Mouse (Mus musculus) midbrain, embryonic 16.5 days (tissue): Measurements from ENCODE around the gene Evl. TPM values are rescaled to one million over a fixed set of nuclear protein-coding genes. Genes with fewer than 3 reads are reported as not detected.

Experiments
- ATAC-seq: fragments of 200-750 bp; cut with Nextera tagmentation; 2 replicates; pipeline ENCODE4 v1.8.0; 2017; ENCODE audit warnings: moderate TSS enrichment
- H3K27ac ChIP-seq: fragments of 300-500 bp; sonication (generic); 2 replicates; pipeline ENCODE4 v1.5.1; 2014; ENCODE audit warnings: mild to moderate bottlenecking, low read length, mixed read lengths
- H3K27me3 ChIP-seq: fragments of 300-500 bp; sonication (generic); 2 replicates; pipeline ENCODE4 v1.6.1; 2014; ENCODE audit warnings: low read depth, low read length, mixed read lengths; ENCODE audit not compliant: control insufficient read depth, insufficient read depth
- H3K36me3 ChIP-seq: fragments of 300-500 bp; sonication (generic); 2 replicates; pipeline ENCODE4 v1.6.1; 2014; ENCODE audit warnings: mild to moderate bottlenecking, low read length, moderate library complexity, mixed read lengths; ENCODE audit not compliant: control insufficient read depth, insufficient read depth
- H3K4me1 ChIP-seq: fragments of 300-500 bp; sonication (generic); 2 replicates; pipeline ENCODE4 v1.6.1; 2014; ENCODE audit warnings: mild to moderate bottlenecking, low read length, mixed read lengths; ENCODE audit not compliant: control insufficient read depth, insufficient read depth
- H3K4me2 ChIP-seq: fragments of 300-500 bp; sonication (generic); 2 replicates; pipeline ENCODE4 v1.6.1; 2014; ENCODE audit warnings: mild to moderate bottlenecking, low read length, mixed read lengths
- H3K4me3 ChIP-seq: fragments of 300-500 bp; sonication (generic); 2 replicates; pipeline ENCODE4 v1.5.1; 2014; ENCODE audit warnings: low read depth, mild to moderate bottlenecking, low read length, moderate library complexity, mixed read lengths
- H3K9ac ChIP-seq: fragments of 300-500 bp; sonication (generic); 2 replicates; pipeline ENCODE4 v1.6.1; 2014; ENCODE audit warnings: low read depth, low read length, mixed read lengths
- H3K9me3 ChIP-seq: fragments of 300-500 bp; sonication (generic); replicated peaks from 2 replicates; pipeline ENCODE4 v1.6.1; 2014; ENCODE audit warnings: mild to moderate bottlenecking, low read length, mixed read lengths; ENCODE audit not compliant: control insufficient read depth, poor library complexity, severe bottlenecking
- WGBS: fragments of 180-500 bp; shearing (Covaris S2); extraction: QIAGEN DNeasy Blood & Tissue Kit; methylation state at CpG from one replicate; pipeline ENCODE4 v1.1.7; 2014; 5-methylcytosine and 5-hydroxymethylcytosine counted together
- polyA plus RNA-seq: library from polyadenylated mRNA; unstranded; fragments of >200 nt; fragmentation: Nextera tagmentation; extraction: Ambion mirVana; gene quantifications from 2 replicates; pipeline ENCODE4 v1.2.1, GENCODE M21; 2015

Evl gene
- polyA plus RNA-seq, 1 experiment from 2014 or later: 268 TPM

- 10% methylated on average over 12 of the region's 12 CpGs for WGBS
- Histone ChIP-seq H3K4me2 (peak overlapping the region; percentile 54), H3K27me3 (no peaks in the 10 kb centered on the region), H3K27ac (peak overlapping the region; percentile 87), H3K4me3 (peak overlapping the region; percentile 43), H3K9me3 (no peaks in the 10 kb centered on the region), H3K36me3 (no peaks in the 10 kb centered on the region), H3K4me1 (peaks cover 49% of the 10 kb centered on the region), H3K9ac (peak overlapping the region; percentile 68)
- peak; percentile 89 for ATAC-seq
These were observed 51.2 kb downstream of the Evl start for GRCm38 (mm10) chr12:108605521-108606281.

- Histone ChIP-seq H3K4me3 (peak overlapping the region; percentile 43), H3K9me3 (no peaks in the 10 kb centered on the region), H3K27ac (peak overlapping the region; percentile 87), H3K4me1 (peaks cover 47% of the 10 kb centered on the region), H3K9ac (peak overlapping the region; percentile 68), H3K36me3 (no peaks in the 10 kb centered on the region), H3K4me2 (peak overlapping the region; percentile 54), H3K27me3 (no peaks in the 10 kb centered on the region)
- peak; percentile 12; the same call in 1 of the 2 replicates for ATAC-seq
- WGBS: 6% methylated on average over 7 of the region's 7 CpGs
These were observed 51.8 kb downstream of the Evl start for GRCm38 (mm10) chr12:108606321-108606720.

- WGBS: 85% methylated on average over 3 of the region's 3 CpGs
- no peaks in the 10 kb centered on the region for H3K36me3 ChIP-seq
- no peak for ATAC-seq
- peaks cover 42% of the 10 kb centered on the region for H3K4me1 ChIP-seq
- no peak overlapping the region for H3K4me2 ChIP-seq
- H3K9me3 ChIP-seq: no peaks in the 10 kb centered on the region
- H3K9ac ChIP-seq: no peak overlapping the region
- H3K27ac ChIP-seq: no peak overlapping the region
- no peak overlapping the region for H3K4me3 ChIP-seq
- H3K27me3 ChIP-seq: no peaks in the 10 kb centered on the region
These were observed 54.9 kb downstream of the Evl start for GRCm38 (mm10) chr12:108609446-108609845.

- no peaks in the 10 kb centered on the region for H3K36me3 ChIP-seq
- H3K9ac ChIP-seq: no peak overlapping the region
- ATAC-seq: no peak
- H3K9me3 ChIP-seq: no peaks in the 10 kb centered on the region
- no peak overlapping the region for H3K27ac ChIP-seq
- H3K4me1 ChIP-seq: peaks cover 34% of the 10 kb centered on the region
- H3K4me3 ChIP-seq: no peak overlapping the region
- no peaks in the 10 kb centered on the region for H3K27me3 ChIP-seq
- no peak overlapping the region for H3K4me2 ChIP-seq
- WGBS: 90% methylated on average over 4 of the region's 4 CpGs
These were observed 55.7 kb downstream of the Evl start for GRCm38 (mm10) chr12:108610255-108610654.

GRCm38 (mm10) chr12:108613081-108613480 lies 58.6 kb downstream of the Evl start:
- Histone ChIP-seq H3K36me3 (no peaks in the 10 kb centered on the region), H3K4me2 (no peak overlapping the region), H3K27me3 (no peaks in the 10 kb centered on the region), H3K4me3 (no peak overlapping the region), H3K9me3 (no peaks in the 10 kb centered on the region), H3K27ac (no peak overlapping the region), H3K9ac (no peak overlapping the region), H3K4me1 (peaks cover 14% of the 10 kb centered on the region)
- WGBS: 58% methylated on average over 3 of the region's 3 CpGs
- no peak for ATAC-seq

GRCm38 (mm10) chr12:108617511-108617910 lies 63.0 kb downstream of the Evl start:
- H3K36me3 ChIP-seq: no peaks in the 10 kb centered on the region
- no peak overlapping the region for H3K4me2 ChIP-seq
- no peak overlapping the region for H3K27ac ChIP-seq
- H3K4me1 ChIP-seq: no peaks in the 10 kb centered on the region; the same call in 1 of the 2 replicates
- no peak overlapping the region for H3K9ac ChIP-seq
- ATAC-seq: 0 out of 2 replicates have a peak, but pooled peaks have one; percentile 6
- H3K27me3 ChIP-seq: no peaks in the 10 kb centered on the region
- no peak overlapping the region for H3K4me3 ChIP-seq
- 88% methylated on average over 7 of the region's 7 CpGs for whole genome bisulfite sequencing
- H3K9me3 ChIP-seq: no peaks in the 10 kb centered on the region

- Histone ChIP-seq H3K9me3 (no peaks in the 10 kb centered on the region), H3K4me3 (no peak overlapping the region), H3K27ac (no peak overlapping the region), H3K36me3 (no peaks in the 10 kb centered on the region), H3K4me2 (no peak overlapping the region), H3K9ac (no peak overlapping the region), H3K4me1 (no peaks in the 10 kb centered on the region), H3K27me3 (no peaks in the 10 kb centered on the region)
- ATAC-seq: no peak
- 97% methylated on average over 7 of the region's 7 CpGs for WGBS
These were observed 65.4 kb downstream of the Evl start for GRCm38 (mm10) chr12:108619853-108620416.

- H3K4me1 ChIP-seq: no peaks in the 10 kb centered on the region; the same call in 1 of the 2 replicates
- no peak overlapping the region for H3K27ac ChIP-seq
- ATAC-seq: no peak
- H3K9me3 ChIP-seq: no peaks in the 10 kb centered on the region
- WGBS: 86% methylated on average over 5 of the region's 5 CpGs
- H3K4me3 ChIP-seq: no peak overlapping the region
- no peaks in the 10 kb centered on the region for H3K27me3 ChIP-seq
- H3K9ac ChIP-seq: no peak overlapping the region
- H3K4me2 ChIP-seq: no peak overlapping the region
- H3K36me3 ChIP-seq: no peaks in the 10 kb centered on the region
These were observed 67.9 kb downstream of the Evl start for GRCm38 (mm10) chr12:108622406-108622805.

- WGBS: 96% methylated on average over 1 of the region's 1 CpGs
- no peak overlapping the region for H3K27ac ChIP-seq
- H3K4me3 ChIP-seq: no peak overlapping the region
- no peak overlapping the region for H3K9ac ChIP-seq
- H3K36me3 ChIP-seq: no peaks in the 10 kb centered on the region
- H3K27me3 ChIP-seq: no peaks in the 10 kb centered on the region
- H3K9me3 ChIP-seq: no peaks in the 10 kb centered on the region
- H3K4me1 ChIP-seq: no peaks in the 10 kb centered on the region; the same call in 1 of the 2 replicates
- H3K4me2 ChIP-seq: no peak overlapping the region
- no peak for ATAC-seq
These were observed 75.0 kb downstream of the Evl start for GRCm38 (mm10) chr12:108629556-108629955.
